Mouse (Mus musculus) lung, embryonic 14.5 days (tissue): ENCODE measurements around the gene Irf2. TPM values are rescaled to one million over a fixed set of nuclear protein-coding genes. Genes with fewer than 3 reads are reported as not detected.

Source experiments
- ATAC-seq: fragments of 200-750 bp; cut with Nextera tagmentation; 2 replicates; pipeline ENCODE4 v1.8.0; 2017; ENCODE audit warnings: mild to moderate bottlenecking, moderate TSS enrichment, moderate library complexity; ENCODE audit not compliant: insufficient read depth
- DNase-seq: peaks from one replicate; pipeline ENCODE4 v3.0.0-alpha.2; 2015
- H3K27ac ChIP-seq: fragments of 300-500 bp; sonication (generic); 2 replicates; pipeline ENCODE4 v1.5.1; 2014; ENCODE audit warnings: low read depth, mild to moderate bottlenecking, moderate library complexity
- H3K27me3 ChIP-seq: fragments of 300-500 bp; sonication (generic); 2 replicates; pipeline ENCODE4 v1.6.1; 2014; ENCODE audit warnings: low read length, control low read depth; ENCODE audit not compliant: insufficient read depth
- H3K36me3 ChIP-seq: fragments of 300-500 bp; sonication (generic); 2 replicates; pipeline ENCODE4 v1.6.1; 2014; ENCODE audit warnings: control low read depth; ENCODE audit not compliant: insufficient read depth
- H3K4me1 ChIP-seq: fragments of 300-500 bp; sonication (generic); 2 replicates; pipeline ENCODE4 v1.6.1; 2014; ENCODE audit warnings: antibody characterized with exemption, control low read depth; ENCODE audit not compliant: insufficient read depth
- H3K4me2 ChIP-seq: fragments of 300-500 bp; sonication (generic); 2 replicates; pipeline ENCODE4 v1.6.1; 2014; ENCODE audit warnings: mild to moderate bottlenecking
- H3K4me3 ChIP-seq: fragments of 300-500 bp; sonication (generic); 2 replicates; pipeline ENCODE4 v1.5.1; 2014; ENCODE audit warnings: low read depth, low read length
- H3K9ac ChIP-seq: fragments of 300-500 bp; sonication (generic); 2 replicates; pipeline ENCODE4 v1.6.1; 2014
- H3K9me3 ChIP-seq: fragments of 300-500 bp; sonication (generic); 2 replicates; pipeline ENCODE4 v1.6.1; 2016; ENCODE audit warnings: low read depth, low read length, control low read depth
- CTCF ChIP-seq: IDR thresholded peaks from 2 replicates; pipeline ENCODE4 v1.5.1; 2016; ENCODE audit warnings: antibody characterized with exemption, low read depth
- WGBS: fragments of 180-500 bp; shearing (Covaris S2); extraction: QIAGEN DNeasy Blood & Tissue Kit; methylation state at CpG from one replicate; pipeline ENCODE4 v1.1.7; 2014; 5-methylcytosine and 5-hydroxymethylcytosine counted together
- polyA plus RNA-seq: library from polyadenylated mRNA; unstranded; fragments of >200 nt; fragmentation: Nextera tagmentation; extraction: Ambion mirVana; gene quantifications from 2 replicates; pipeline ENCODE4 v1.2.1, GENCODE M21; 2014

The Irf2 gene
- polyA plus RNA-seq, 1 experiment from 2014 or later, result 16.8 TPM

GRCm38 (mm10) chr8:46754355-46754754 lies 14.8 kb downstream of the Irf2 start:
- no peak for ATAC-seq
- no peak for TF ChIP-seq CTCF

GRCm38 (mm10) chr8:46755731-46756333 lies 16.3 kb downstream of the Irf2 start:
- no peaks in the 10 kb centered on the region; the same call in 1 of the 2 replicates for H3K4me1 ChIP-seq
- no peak for DNase-seq
- H3K9ac ChIP-seq, result no peak overlapping the region
- no peak for ATAC-seq
- WGBS, result 58% methylated on average over 5 of the region's 5 CpGs
- no peak overlapping the region for H3K4me2 ChIP-seq
- no peak overlapping the region for H3K27ac ChIP-seq
- no peaks in the 10 kb centered on the region for H3K36me3 ChIP-seq
- TF ChIP-seq CTCF, result no peak
- H3K27me3 ChIP-seq, result no peaks in the 10 kb centered on the region
- no peak overlapping the region for H3K4me3 ChIP-seq
- no peaks in the 10 kb centered on the region for H3K9me3 ChIP-seq

More at GRCm38 (mm10) chr8:46754355-46754754, 14.8 kb downstream of the Irf2 start:
- H3K27ac ChIP-seq, result no peak overlapping the region
- H3K4me3 ChIP-seq, result no peak overlapping the region
- H3K27me3 ChIP-seq, result no peaks in the 10 kb centered on the region
- 87% methylated on average over 5 of the region's 5 CpGs for WGBS
- no peak overlapping the region for H3K4me2 ChIP-seq
- no peak overlapping the region for H3K9ac ChIP-seq
- H3K4me1 ChIP-seq, result no peaks in the 10 kb centered on the region; the same call in 1 of the 2 replicates
- H3K9me3 ChIP-seq, result no peaks in the 10 kb centered on the region
- no peak for DNase-seq
- H3K36me3 ChIP-seq, result no peaks in the 10 kb centered on the region

DNA sequence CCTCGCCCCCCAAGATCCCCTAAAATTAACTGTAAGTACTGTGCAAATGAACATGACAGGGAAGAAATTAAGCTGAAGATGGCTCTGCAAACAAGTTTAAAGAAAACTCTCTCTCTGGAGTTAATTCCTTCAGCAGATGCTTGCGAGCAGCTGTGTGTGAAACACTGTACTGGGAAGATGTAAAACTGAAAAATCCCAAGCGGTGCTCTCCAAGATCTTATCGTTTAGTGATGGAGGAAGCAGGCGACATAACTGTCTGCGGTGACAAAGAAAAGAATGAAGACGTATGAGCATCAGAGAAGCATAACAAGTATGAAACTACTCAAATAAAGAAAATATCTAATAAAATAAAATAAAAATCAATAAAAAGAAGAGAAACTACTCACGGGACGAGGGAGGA lies 18.1 kb downstream of the Irf2 start:
- Histone ChIP-seq H3K4me2 (no peak overlapping the region), H3K27me3 (no peaks in the 10 kb centered on the region), H3K4me3 (no peak overlapping the region), H3K36me3 (no peaks in the 10 kb centered on the region), H3K27ac (no peak overlapping the region), H3K4me1 (no peaks in the 10 kb centered on the region), H3K9me3 (no peaks in the 10 kb centered on the region), H3K9ac (no peak overlapping the region)
- 85% methylated on average over 9 of the region's 9 CpGs for WGBS
- DNase-seq (no peak), ATAC-seq (no peak)
- TF ChIP-seq CTCF, result no peak

DNA sequence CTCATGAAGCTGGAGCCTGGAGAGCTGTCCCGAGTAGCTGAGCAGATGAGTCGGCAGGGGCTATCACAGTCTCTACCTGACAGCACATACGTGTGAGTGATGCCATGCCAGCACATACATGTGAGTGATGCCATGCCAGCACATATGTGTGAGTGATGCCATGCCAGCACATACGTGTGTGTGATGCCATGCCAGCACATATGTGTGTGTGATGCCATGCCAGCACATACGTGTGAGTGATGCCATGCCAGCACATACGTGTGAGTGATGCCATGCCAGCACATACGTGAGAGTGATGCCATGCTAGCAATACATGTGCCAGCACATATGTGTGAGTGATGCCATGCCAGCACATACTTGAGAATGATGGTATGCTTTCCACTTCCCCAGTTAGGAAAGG lies 18.6 kb downstream of the Irf2 start:
- no peaks in the 10 kb centered on the region for H3K36me3 ChIP-seq
- no peaks in the 10 kb centered on the region for H3K4me1 ChIP-seq
- H3K27me3 ChIP-seq, result no peaks in the 10 kb centered on the region
- no peak for ATAC-seq
- H3K9me3 ChIP-seq, result no peaks in the 10 kb centered on the region
- H3K4me2 ChIP-seq, result no peak overlapping the region
- no peak overlapping the region for H3K27ac ChIP-seq
- DNase-seq, result no peak
- TF ChIP-seq CTCF, result no peak
- no peak overlapping the region for H3K9ac ChIP-seq
- H3K4me3 ChIP-seq, result no peak overlapping the region
- 86% methylated on average over 7 of the region's 7 CpGs for WGBS

- no peaks in the 10 kb centered on the region for H3K9me3 ChIP-seq
- no peaks in the 10 kb centered on the region for H3K36me3 ChIP-seq
- H3K4me1 ChIP-seq, result no peaks in the 10 kb centered on the region
- H3K9ac ChIP-seq, result no peak overlapping the region
- ATAC-seq (no peak), DNase-seq (no peak)
- H3K27me3 ChIP-seq, result no peaks in the 10 kb centered on the region
- WGBS, result 54% methylated on average over 2 of the region's 2 CpGs
- H3K4me2 ChIP-seq, result no peak overlapping the region
- H3K27ac ChIP-seq, result no peak overlapping the region
- no peak for TF ChIP-seq CTCF
- H3K4me3 ChIP-seq, result no peak overlapping the region
Measured at GRCm38 (mm10) chr8:46758676-46759075, 19.1 kb downstream of the Irf2 start.

- Histone ChIP-seq H3K36me3 (no peaks in the 10 kb centered on the region), H3K4me2 (no peak overlapping the region), H3K27me3 (no peaks in the 10 kb centered on the region), H3K9me3 (no peaks in the 10 kb centered on the region), H3K4me3 (no peak overlapping the region), H3K4me1 (no peaks in the 10 kb centered on the region), H3K27ac (0 out of 2 replicates have a peak overlapping the region, but pooled peaks have one; percentile 37), H3K9ac (no peak overlapping the region)
- 73% methylated on average over 7 of the region's 7 CpGs for WGBS
- no peak for TF ChIP-seq CTCF
- ATAC-seq (peak; percentile 24; the same call in 1 of the 2 replicates), DNase-seq (peak; percentile 31)
Measured at GRCm38 (mm10) chr8:46759562-46759961, 20.0 kb downstream of the Irf2 start.

- WGBS, result 84% methylated on average over 7 of the region's 7 CpGs
- no peaks in the 10 kb centered on the region for H3K27me3 ChIP-seq
- H3K4me1 ChIP-seq, result no peaks in the 10 kb centered on the region
- no peak overlapping the region for H3K27ac ChIP-seq
- no peaks in the 10 kb centered on the region for H3K9me3 ChIP-seq
- ATAC-seq (no peak), DNase-seq (no peak)
- no peaks in the 10 kb centered on the region for H3K36me3 ChIP-seq
- no peak overlapping the region for H3K9ac ChIP-seq
- no peak overlapping the region for H3K4me3 ChIP-seq
- TF ChIP-seq CTCF, result no peak
- no peak overlapping the region for H3K4me2 ChIP-seq
Measured at GRCm38 (mm10) chr8:46760701-46761100, 21.2 kb downstream of the Irf2 start.
